Mouse (Mus musculus) urinary bladder, adult 2 months (tissue): ENCODE data around the gene Vmn1r205. TPM values are rescaled to one million over a fixed set of nuclear protein-coding genes. Genes with fewer than 3 reads are reported as not detected.
"Not testable (repeated sequence)": the region's sequence is repeated elsewhere in the genome, so short reads cannot be mapped to it uniquely, and the experiment has no call there.

Source experiments
- DNase-seq: peaks from one replicate; pipeline ENCODE4 v3.0.0; 2022; ENCODE audit warnings: low spot score
- polyA plus RNA-seq: library from polyadenylated mRNA; depleted of rRNA; stranded (reverse); fragments of >200 nt; gene quantifications from 2 replicates; pipeline ENCODE4 v1.2.3, GENCODE M21; 2012; rRNA removed

Gene Vmn1r205
- polyA plus RNA-seq: not detected in 2 replicates

- DNase-seq: no peak
These were observed at the start of gene Vmn1r205 for GRCm38 (mm10) chr13:22592900-22593299. Gene Vmn1r205 (minus strand): TSS chr13:22593000.

- DNase-seq: not testable (repeated sequence)
These were observed 31.4 kb upstream of the Vmn1r205 start, which contains the start of gene Vmn1r206 for GRCm38 (mm10) chr13:22624151-22624550. Gene Vmn1r206 (minus strand): TSS chr13:22624251.

GRCm38 (mm10) chr13:22583336-22583735 is 9.5 kb downstream of the Vmn1r205 start:
- not testable (repeated sequence) for DNase-seq

- DNase-seq: not testable (repeated sequence)
These were observed 17.9 kb downstream of the Vmn1r205 start for GRCm38 (mm10) chr13:22574911-22575310.

GRCm38 (mm10) chr13:22552898-22553297 is 39.9 kb downstream of the Vmn1r205 start, which contains the start of gene Vmn1r204:
Gene Vmn1r204 (plus strand): TSS chr13:22553198.
- not testable (repeated sequence) for DNase-seq

Other genes starting within 250 kb of the Vmn1r205 start
- not detected in 2 replicates for gene Vmn1r198, start 242.6 kb downstream of the Vmn1r205 start, polyA plus RNA-seq
- gene Vmn1r199, start 213.2 kb downstream of the Vmn1r205 start, polyA plus RNA-seq: not detected in 2 replicates
- gene Vmn1r200, start 202.6 kb downstream of the Vmn1r205 start, polyA plus RNA-seq: not detected in 2 replicates
- not detected in 2 replicates for gene Vmn1r201, start 121.1 kb downstream of the Vmn1r205 start, polyA plus RNA-seq
- gene Vmn1r202, start 87.6 kb downstream of the Vmn1r205 start, polyA plus RNA-seq: 0.01 TPM in 1 of 2 replicates, not detected in the other
- not detected in 2 replicates for gene Vmn1r203, start 74.9 kb downstream of the Vmn1r205 start, polyA plus RNA-seq
- not detected in 2 replicates for gene Vmn1r204, start 39.8 kb downstream of the Vmn1r205 start, polyA plus RNA-seq
- not detected in 2 replicates for gene Vmn1r206, start 31.3 kb upstream of the Vmn1r205 start, polyA plus RNA-seq
- gene Vmn1r207-ps, start 136.6 kb upstream of the Vmn1r205 start, polyA plus RNA-seq: not detected in 2 replicates
- not detected in 2 replicates for gene Vmn1r208, start 184.4 kb upstream of the Vmn1r205 start, polyA plus RNA-seq
- gene Vmn1r209, start 216.7 kb upstream of the Vmn1r205 start, polyA plus RNA-seq: not detected in 2 replicates
- gene Vmn1r210, start 238.3 kb upstream of the Vmn1r205 start, polyA plus RNA-seq: not detected in 2 replicates